Mouse (Mus musculus): ENCODE measurements around the gene Mgea5. TPM values are rescaled to one million over a fixed set of nuclear protein-coding genes. Genes with fewer than 3 reads are reported as not detected.
"Not testable (repeated sequence)": the region's sequence is repeated elsewhere in the genome, so short reads cannot be mapped to it uniquely, and the experiment has no call there.

Mgea5 gene
- polyA plus RNA-seq, 1 experiment: 27.1 TPM

DNA sequence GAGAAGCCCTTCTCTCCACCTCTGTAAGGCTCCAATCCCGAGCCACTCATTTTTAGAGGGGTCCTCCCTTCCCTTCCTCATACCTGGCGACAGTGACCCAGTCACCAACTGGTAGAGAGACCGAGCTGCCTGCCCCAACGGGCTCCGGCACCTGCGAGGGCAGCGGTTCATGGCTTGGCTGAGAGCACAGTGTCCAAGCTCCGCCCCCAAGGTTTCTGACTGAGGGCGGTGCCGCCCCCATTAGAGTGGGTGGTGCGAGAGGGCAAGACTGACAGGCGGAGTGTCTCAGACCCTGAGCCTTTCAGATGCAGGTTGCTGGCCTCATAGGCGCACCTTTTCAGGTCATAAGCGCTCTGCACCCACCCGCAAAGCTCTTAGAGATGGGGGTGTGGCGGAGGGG lies 28.5 kb upstream of the Mgea5 start:
- H3K36me3 ChIP-seq (ENCODE audit: control insufficient read depth, insufficient read depth): no peaks in the 10 kb centered on the region
- TF ChIP-seq MAX (IDR thresholded peaks at IDR 0.05; ENCODE audit: low read depth) (no peak), SRF (IDR thresholded peaks at IDR 0.05; ENCODE audit: control insufficient read depth, insufficient read length, low read depth) (no peak), TCF3 (IDR thresholded peaks at IDR 0.05; ENCODE audit: insufficient read length, low read depth) (no peak), MYOD1 (IDR thresholded peaks at IDR 0.05; ENCODE audit: control insufficient read depth in 1 of 3, insufficient read length in 2 of 3, low read depth in 2 of 3) (no peak), REST (IDR thresholded peaks at IDR 0.05; ENCODE audit: insufficient read depth, insufficient read length) (no peak), POLR2A (IDR thresholded peaks at IDR 0.05; ENCODE audit: insufficient read length, low read depth) (no peak), MYOG (IDR thresholded peaks at IDR 0.05; ENCODE audit: control insufficient read depth in 1 of 3, insufficient read depth in 1 of 3, insufficient read length in 2 of 3, low read depth in 2 of 3) (no peak)
- H3K79me2 ChIP-seq (ENCODE audit: control insufficient read depth, insufficient read depth): no peaks in the 10 kb centered on the region
- no peak overlapping the region for H3K4me3 ChIP-seq
- no peak overlapping the region for H3ac ChIP-seq (ENCODE audit: control insufficient read depth, insufficient read length)
- no peaks in the 10 kb centered on the region for H3K27me3 ChIP-seq (ENCODE audit: control insufficient read depth, insufficient read depth, insufficient read length)
- H3K4me2 ChIP-seq (ENCODE audit: low read depth): no peak overlapping the region

DNA sequence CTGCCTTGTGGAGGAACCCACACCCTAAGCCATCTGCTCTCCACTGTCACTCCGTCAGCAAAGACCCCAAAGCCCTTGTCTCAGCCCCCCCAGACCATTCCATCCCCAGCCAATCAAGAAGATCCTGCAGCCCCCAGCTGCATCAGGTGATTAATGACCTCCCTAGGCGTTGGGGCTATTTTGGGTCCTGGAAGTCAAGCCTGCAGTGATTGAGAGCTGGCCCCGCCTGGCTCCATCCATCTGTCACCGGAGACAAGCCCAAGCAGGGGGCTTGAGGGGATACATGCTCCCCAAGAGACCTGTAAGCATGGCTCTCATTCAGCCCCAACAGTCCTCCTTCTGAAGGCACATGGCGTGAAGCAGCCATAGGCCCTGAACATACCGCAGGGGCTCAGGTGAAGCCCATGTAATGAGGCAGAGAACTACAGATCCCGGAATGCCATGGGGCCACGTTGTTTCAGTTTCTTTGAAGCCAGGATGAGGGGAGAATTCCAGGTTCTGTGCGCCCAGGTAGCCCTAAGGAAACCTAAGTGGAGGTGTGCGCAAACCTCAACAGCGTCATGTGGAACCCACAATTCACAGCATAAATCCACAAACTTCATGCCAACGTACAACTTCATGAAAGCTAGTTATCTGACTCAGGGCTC lies 27.5 kb upstream of the Mgea5 start:
- TF ChIP-seq USF1 (IDR thresholded peaks at IDR 0.05; ENCODE audit: low read depth) (no peak), POLR2AphosphoS2 (IDR thresholded peaks at IDR 0.05; ENCODE audit: insufficient read length, low read depth) (no peak), TCF12 (IDR thresholded peaks at IDR 0.05; ENCODE audit: insufficient read depth, poor library complexity, severe bottlenecking) (no peak), E2F4 (IDR thresholded peaks at IDR 0.05; ENCODE audit: insufficient read depth) (no peak), MAX (IDR thresholded peaks at IDR 0.05; ENCODE audit: low read depth) (no peak), TCF3 (IDR thresholded peaks at IDR 0.05; ENCODE audit: insufficient read length, low read depth) (no peak), REST (IDR thresholded peaks at IDR 0.05; ENCODE audit: insufficient read depth, insufficient read length) (no peak), MYOD1 (IDR thresholded peaks at IDR 0.05; ENCODE audit: control insufficient read depth in 1 of 3, insufficient read length in 2 of 3, low read depth in 2 of 3) (no peak), SRF (IDR thresholded peaks at IDR 0.05; ENCODE audit: control insufficient read depth, insufficient read length, low read depth) (no peak), CEBPB (IDR thresholded peaks at IDR 0.05; ENCODE audit: insufficient read depth, poor library complexity, severe bottlenecking) (no peak), MYOG (IDR thresholded peaks at IDR 0.05; ENCODE audit: control insufficient read depth in 1 of 3, insufficient read depth in 1 of 3, insufficient read length in 2 of 3, low read depth in 2 of 3) (no peak), POLR2A (IDR thresholded peaks at IDR 0.05; ENCODE audit: insufficient read length, low read depth) (no peak)
- H3K79me2 ChIP-seq (ENCODE audit: control insufficient read depth, insufficient read depth): no peaks in the 10 kb centered on the region
- no peaks in the 10 kb centered on the region for H3K27me3 ChIP-seq (ENCODE audit: control insufficient read depth, insufficient read depth, insufficient read length)
- no peak overlapping the region for H3K4me3 ChIP-seq
- H3K4me2 ChIP-seq (ENCODE audit: low read depth): no peak overlapping the region
- no peaks in the 10 kb centered on the region for H3K36me3 ChIP-seq (ENCODE audit: control insufficient read depth, insufficient read depth)
- H3ac ChIP-seq (ENCODE audit: control insufficient read depth, insufficient read length): no peak overlapping the region

DNA sequence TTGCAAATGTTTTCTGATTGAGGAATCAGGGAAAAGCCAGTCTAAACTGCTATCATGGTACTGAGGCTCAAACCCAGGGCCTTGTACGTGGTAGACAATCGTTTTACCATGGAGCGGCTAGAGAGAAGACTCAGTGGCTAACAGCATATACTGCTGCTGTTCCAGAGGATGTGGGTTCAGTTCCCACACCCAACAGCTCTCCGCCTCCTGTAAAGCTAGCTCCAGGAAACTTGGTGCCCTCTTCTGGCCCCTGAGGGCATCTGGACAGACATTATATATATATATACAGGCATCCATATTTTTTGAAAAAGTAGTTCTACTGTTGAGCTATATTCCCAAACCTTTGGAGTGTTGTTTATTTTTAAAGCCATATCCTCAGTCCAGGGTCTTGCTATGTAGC lies 24.1 kb upstream of the Mgea5 start:
- no peak overlapping the region for H3ac ChIP-seq (ENCODE audit: control insufficient read depth, insufficient read length)
- no peak overlapping the region for H3K4me3 ChIP-seq
- no peak overlapping the region for H3K4me2 ChIP-seq (ENCODE audit: low read depth)
- H3K27me3 ChIP-seq (ENCODE audit: control insufficient read depth, insufficient read depth, insufficient read length): peaks cover 8% of the 10 kb centered on the region
- no peaks in the 10 kb centered on the region for H3K79me2 ChIP-seq (ENCODE audit: control insufficient read depth, insufficient read depth)
- no peaks in the 10 kb centered on the region for H3K36me3 ChIP-seq (ENCODE audit: control insufficient read depth, insufficient read depth)
- no peak for TF ChIP-seq TCF12 (IDR thresholded peaks at IDR 0.05; ENCODE audit: insufficient read depth, poor library complexity, severe bottlenecking)
- no peak for TF ChIP-seq MAX (IDR thresholded peaks at IDR 0.05; ENCODE audit: low read depth)
- no peak for TF ChIP-seq USF1 (IDR thresholded peaks at IDR 0.05; ENCODE audit: low read depth)
- no peak for TF ChIP-seq POLR2A (IDR thresholded peaks at IDR 0.05; ENCODE audit: insufficient read length, low read depth)
- TF ChIP-seq MYOG (IDR thresholded peaks at IDR 0.05; ENCODE audit: control insufficient read depth in 1 of 3, insufficient read depth in 1 of 3, insufficient read length in 2 of 3, low read depth in 2 of 3): no peak
- TF ChIP-seq E2F4 (IDR thresholded peaks at IDR 0.05; ENCODE audit: insufficient read depth): no peak
- TF ChIP-seq SRF (IDR thresholded peaks at IDR 0.05; ENCODE audit: control insufficient read depth, insufficient read length, low read depth): no peak
- no peak for TF ChIP-seq POLR2AphosphoS2 (IDR thresholded peaks at IDR 0.05; ENCODE audit: insufficient read length, low read depth)
- no peak for TF ChIP-seq CEBPB (IDR thresholded peaks at IDR 0.05; ENCODE audit: insufficient read depth, poor library complexity, severe bottlenecking)

DNA sequence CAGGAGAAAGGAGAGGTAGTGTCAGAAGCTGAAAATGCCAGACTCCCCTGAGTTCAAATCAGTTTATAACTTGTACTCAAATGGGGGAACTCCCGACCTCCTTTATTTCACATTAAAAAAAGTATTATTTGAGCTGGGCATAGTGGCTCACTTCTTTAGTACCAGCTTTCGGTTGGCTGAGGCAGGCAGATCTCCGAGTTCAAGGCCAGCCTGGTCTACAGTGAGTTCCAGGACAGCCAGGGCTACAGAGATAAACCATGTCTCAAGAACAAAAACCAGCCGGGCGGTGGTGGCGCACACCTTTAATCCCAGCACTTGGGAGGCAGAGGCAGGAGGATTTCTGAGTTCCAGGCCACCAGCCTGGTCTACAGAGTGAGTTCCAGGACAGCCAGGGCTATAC lies 22.2 kb upstream of the Mgea5 start:
- not testable (repeated sequence) for H3K4me2 ChIP-seq (ENCODE audit: low read depth); H3K79me2 ChIP-seq (ENCODE audit: control insufficient read depth, insufficient read depth); H3K4me3 ChIP-seq; H3ac ChIP-seq (ENCODE audit: control insufficient read depth, insufficient read length); H3K36me3 ChIP-seq (ENCODE audit: control insufficient read depth, insufficient read depth)
- H3K27me3 ChIP-seq (ENCODE audit: control insufficient read depth, insufficient read depth, insufficient read length): peaks cover 19% of the 10 kb centered on the region

DNA sequence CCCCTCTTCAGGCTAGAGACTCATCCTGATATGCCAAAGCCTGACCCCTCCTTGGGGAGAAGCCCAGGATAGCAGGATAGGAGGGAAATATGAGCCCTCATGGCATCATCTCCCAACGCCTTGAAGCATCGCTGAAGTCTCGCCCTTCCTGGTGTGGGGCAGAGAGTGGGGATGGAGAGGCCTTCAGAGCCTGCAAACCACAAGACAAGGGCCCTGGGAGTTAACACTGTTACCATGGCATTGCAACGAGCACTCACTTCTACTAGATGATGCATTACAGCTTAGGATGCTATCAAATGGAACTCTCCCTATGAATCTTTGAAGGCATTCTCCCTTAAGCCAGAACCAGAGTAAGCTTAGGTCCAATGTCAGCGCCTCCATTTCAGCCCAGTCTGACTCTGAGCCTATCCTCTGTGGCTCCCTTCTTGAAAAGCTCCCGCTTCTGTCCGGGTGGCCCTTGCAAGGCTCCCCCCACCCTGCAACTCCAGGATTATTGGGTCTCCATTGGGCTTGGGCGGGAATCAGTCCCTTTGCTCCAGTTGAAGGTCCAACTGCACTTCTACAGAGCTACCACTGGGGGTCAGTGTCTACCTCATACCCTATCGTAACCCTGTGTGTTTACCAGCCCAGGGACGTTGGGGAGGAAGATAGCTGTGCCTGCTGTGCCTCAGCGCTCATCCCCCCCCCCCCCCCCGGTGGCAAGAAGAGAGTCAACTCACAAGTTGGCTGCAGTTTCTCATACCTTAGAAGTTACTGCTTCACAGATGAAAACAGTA lies 21.1 kb upstream of the Mgea5 start:
- Histone ChIP-seq H3K36me3 (ENCODE audit: control insufficient read depth, insufficient read depth) (no peaks in the 10 kb centered on the region), H3K4me3 (no peak overlapping the region), H3K4me2 (ENCODE audit: low read depth) (no peak overlapping the region), H3K27me3 (ENCODE audit: control insufficient read depth, insufficient read depth, insufficient read length) (peaks cover 19% of the 10 kb centered on the region), H3K79me2 (ENCODE audit: control insufficient read depth, insufficient read depth) (no peaks in the 10 kb centered on the region), H3ac (ENCODE audit: control insufficient read depth, insufficient read length) (no peak overlapping the region)
- TF ChIP-seq POLR2AphosphoS2 (IDR thresholded peaks at IDR 0.05; ENCODE audit: insufficient read length, low read depth) (no peak), TCF3 (IDR thresholded peaks at IDR 0.05; ENCODE audit: insufficient read length, low read depth) (no peak), TCF12 (IDR thresholded peaks at IDR 0.05; ENCODE audit: insufficient read depth, poor library complexity, severe bottlenecking) (no peak), CEBPB (IDR thresholded peaks at IDR 0.05; ENCODE audit: insufficient read depth, poor library complexity, severe bottlenecking) (no peak), SRF (IDR thresholded peaks at IDR 0.05; ENCODE audit: control insufficient read depth, insufficient read length, low read depth) (no peak), MAX (IDR thresholded peaks at IDR 0.05; ENCODE audit: low read depth) (no peak), MYOG (IDR thresholded peaks at IDR 0.05; ENCODE audit: control insufficient read depth in 1 of 3, insufficient read depth in 1 of 3, insufficient read length in 2 of 3, low read depth in 2 of 3) (no peak)
